Mouse (Mus musculus) lung, postnatal 36 days (tissue): ENCODE measurements around the gene Coq5.

ENCODE experiments used
- DNase-seq: peaks from one replicate; pipeline ENCODE4 v3.0.0; 2022; ENCODE audit warnings: mixed read lengths

The Coq5 gene

GRCm38 (mm10) chr5:115312816-115313667 lies 33.6 kb downstream of the Coq5 start:
- no peak for DNase-seq

- DNase-seq = no peak
These were observed 34.1 kb downstream of the Coq5 start for GRCm38 (mm10) chr5:115313668-115313943.

- DNase-seq = no peak
These were observed 37.6 kb downstream of the Coq5 start for GRCm38 (mm10) chr5:115316968-115317644.

GRCm38 (mm10) chr5:115317645-115318328 lies 38.3 kb downstream of the Coq5 start:
- DNase-seq = peak; percentile 21

- DNase-seq = peak; percentile 87
These were observed 39.8 kb downstream of the Coq5 start for GRCm38 (mm10) chr5:115319004-115319940.

GRCm38 (mm10) chr5:115326256-115326831 lies 46.9 kb downstream of the Coq5 start:
- DNase-seq = no peak

- DNase-seq = peak; percentile 97
These were observed 47.6 kb downstream of the Coq5 start, which contains the start of gene Srsf9 for GRCm38 (mm10) chr5:115326875-115327609. TSS of gene Srsf9 (plus strand) at chr5:115327177.

- no peak for DNase-seq
These were observed 48.4 kb downstream of the Coq5 start for GRCm38 (mm10) chr5:115327610-115328548.

GRCm38 (mm10) chr5:115330955-115331354 lies 51.5 kb downstream of the Coq5 start:
- DNase-seq = no peak

- peak; percentile 33 for DNase-seq
These were observed 54.2 kb downstream of the Coq5 start for GRCm38 (mm10) chr5:115333626-115334025.

- no peak for DNase-seq
These were observed 60.5 kb downstream of the Coq5 start for GRCm38 (mm10) chr5:115340007-115340406.

GRCm38 (mm10) chr5:115340577-115341313 lies 61.3 kb downstream of the Coq5 start, which contains the start of the genes Gatc and Triap1:
TSS of gene Gatc (minus strand) at chr5:115341178.
TSS of gene Triap1 (plus strand) at chr5:115341225.
- peak; percentile 87 for DNase-seq

GRCm38 (mm10) chr5:115341314-115342165 lies 62.1 kb downstream of the Coq5 start:
- no peak for DNase-seq
